Mouse (Mus musculus): Measurements from ENCODE around the gene Prrt2. TPM values are rescaled to one million over a fixed set of nuclear protein-coding genes. Genes with fewer than 3 reads are reported as not detected.
A peak's percentile ranks its signal among the peaks of the same experiment; 100 is the strongest.

Gene Prrt2
- polyA plus RNA-seq, 1 experiment from 2014 or later = 62.4 TPM

- H3K27ac ChIP-seq (replicated peaks) = no peak overlapping the region
- H3K4me1 ChIP-seq (replicated peaks) = peaks cover 22% of the 10 kb centered on the region
- peaks cover 27% of the 10 kb centered on the region for H3K36me3 ChIP-seq
- no peak overlapping the region for H3K9ac ChIP-seq
- no peak overlapping the region for H3K4me2 ChIP-seq
- H3K9me3 ChIP-seq = no peaks in the 10 kb centered on the region
- no peak for ATAC-seq (ENCODE audit: low FRiP score, low read depth)
- 98% methylated on average over 2 of the region's 2 CpGs for WGBS
- H3K4me3 ChIP-seq = no peak overlapping the region
- H3K27me3 ChIP-seq = no peaks in the 10 kb centered on the region
Observed at GRCm38 (mm10) chr7:127011051-127011450, 10.0 kb downstream of the Prrt2 start.

DNA sequence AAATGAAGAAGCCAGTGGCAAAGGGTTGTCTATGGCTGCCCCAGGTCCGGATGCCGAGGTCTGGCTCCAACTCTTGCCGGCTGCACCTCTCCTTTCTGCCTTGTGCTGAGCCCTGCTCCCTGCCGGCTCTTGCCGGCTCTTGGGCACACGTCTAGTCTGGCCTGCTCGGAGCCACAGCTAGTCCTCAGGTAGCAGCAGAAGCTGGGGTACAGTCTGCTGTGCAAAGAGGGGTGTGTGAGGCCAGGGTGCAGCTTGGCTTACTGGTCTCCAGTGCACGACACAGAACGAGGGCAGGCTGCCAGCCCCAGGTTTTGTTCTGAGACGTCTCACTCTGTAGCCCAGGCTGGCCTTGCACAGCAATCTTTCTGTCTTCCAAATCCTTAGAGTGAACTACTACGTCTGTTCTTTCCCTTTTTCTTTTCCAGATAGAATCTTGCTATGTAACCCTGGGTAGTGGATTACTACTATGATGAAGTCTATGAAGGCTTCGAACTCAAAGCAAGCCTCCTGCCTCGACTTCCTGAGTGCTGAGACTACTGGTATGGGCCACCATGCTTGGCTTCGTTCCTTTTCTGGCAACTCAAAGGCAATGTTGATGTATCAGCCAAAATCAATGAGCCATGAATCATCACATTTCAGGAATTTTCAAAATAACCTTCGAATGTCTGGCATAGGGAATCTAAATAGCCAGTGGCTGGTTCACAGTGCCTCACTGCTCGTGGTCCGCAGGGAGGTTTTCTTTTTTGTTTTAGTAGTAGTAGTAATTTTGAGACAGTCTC is 11.5 kb downstream of the Prrt2 start:
- Histone ChIP-seq H3K27ac (replicated peaks) (no peak overlapping the region), H3K9me3 (no peaks in the 10 kb centered on the region), H3K36me3 (peaks cover 17% of the 10 kb centered on the region), H3K4me2 (no peak overlapping the region), H3K4me3 (no peak overlapping the region), H3K9ac (no peak overlapping the region), H3K27me3 (no peaks in the 10 kb centered on the region), H3K4me1 (replicated peaks) (peaks cover 7% of the 10 kb centered on the region)
- ATAC-seq (ENCODE audit: low FRiP score, low read depth) = no peak
- WGBS = 86% methylated on average over 17 of the region's 17 CpGs

GRCm38 (mm10) chr7:127008239-127009019 is 12.6 kb downstream of the Prrt2 start:
- H3K4me1 ChIP-seq (replicated peaks) = no peaks in the 10 kb centered on the region
- no peaks in the 10 kb centered on the region for H3K27me3 ChIP-seq
- H3K4me3 ChIP-seq = no peak overlapping the region
- H3K27ac ChIP-seq (replicated peaks) = peak overlapping the region; percentile 23; the same call in 1 of the 2 replicates
- H3K36me3 ChIP-seq = peaks cover 6% of the 10 kb centered on the region; the same call in 1 of the 2 replicates
- H3K9ac ChIP-seq = no peak overlapping the region
- H3K4me2 ChIP-seq = no peak overlapping the region
- no peaks in the 10 kb centered on the region for H3K9me3 ChIP-seq
- 57% methylated on average over 9 of the region's 9 CpGs for WGBS
- peak; percentile 72 for ATAC-seq (ENCODE audit: low FRiP score, low read depth)

- no peak for ATAC-seq (ENCODE audit: low FRiP score, low read depth)
- WGBS = 88% methylated on average over 6 of the region's 6 CpGs
- no peak overlapping the region for H3K27ac ChIP-seq (replicated peaks)
Observed at GRCm38 (mm10) chr7:127007313-127008024, 13.5 kb downstream of the Prrt2 start.

DNA sequence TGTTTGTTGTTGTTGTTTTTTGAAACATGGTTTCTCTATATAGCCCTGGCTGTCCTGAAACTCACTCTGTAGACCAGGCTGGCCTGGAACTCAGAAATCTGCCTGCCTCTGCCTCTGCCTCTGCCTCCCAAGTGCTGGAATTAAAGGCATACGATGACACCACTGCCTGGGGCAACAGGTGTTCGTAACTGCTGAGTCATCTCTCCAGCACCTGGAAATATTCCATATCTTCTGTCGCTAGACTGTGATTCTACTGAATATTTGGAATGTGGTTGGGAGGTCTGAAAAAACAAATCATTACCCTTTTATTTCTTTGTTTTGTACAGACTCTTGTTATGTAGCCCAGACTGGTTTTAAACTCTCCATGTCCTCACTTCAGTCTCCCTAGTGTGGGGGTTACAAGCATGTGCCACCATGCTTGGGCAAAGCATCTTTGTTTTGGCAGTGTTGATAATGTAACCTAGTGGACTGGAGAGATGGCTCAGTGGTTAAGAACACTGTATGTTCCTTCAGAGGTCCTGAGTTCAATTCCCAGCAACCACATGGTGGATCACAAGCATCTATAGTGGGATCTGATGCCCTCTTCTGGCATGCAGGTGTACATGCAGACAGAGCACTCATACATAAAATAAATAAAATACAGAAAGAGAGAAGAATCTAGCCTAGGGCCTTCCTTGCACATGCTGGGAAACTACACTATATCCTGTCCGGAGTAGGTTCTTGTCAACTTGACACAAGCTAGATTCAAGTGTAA is 16.7 kb downstream of the Prrt2 start:
- no peak for ATAC-seq (ENCODE audit: low FRiP score, low read depth)
- Histone ChIP-seq H3K27ac (replicated peaks) (no peak overlapping the region), H3K4me1 (replicated peaks) (no peaks in the 10 kb centered on the region), H3K9ac (no peak overlapping the region), H3K4me3 (no peak overlapping the region), H3K4me2 (no peak overlapping the region), H3K27me3 (no peaks in the 10 kb centered on the region), H3K36me3 (no peaks in the 10 kb centered on the region), H3K9me3 (no peaks in the 10 kb centered on the region)
- 86% methylated on average over 4 of the region's 4 CpGs for WGBS

More at GRCm38 (mm10) chr7:127007313-127008024, 13.5 kb downstream of the Prrt2 start:
- no peaks in the 10 kb centered on the region for H3K27me3 ChIP-seq
- no peak overlapping the region for H3K9ac ChIP-seq
- H3K36me3 ChIP-seq = 0 out of 2 replicates have a peak, but pooled peaks cover 2% of the 10 kb centered on the region
- H3K4me1 ChIP-seq (replicated peaks) = no peaks in the 10 kb centered on the region
- H3K9me3 ChIP-seq = no peaks in the 10 kb centered on the region
- no peak overlapping the region for H3K4me3 ChIP-seq
- H3K4me2 ChIP-seq = no peak overlapping the region

GRCm38 (mm10) chr7:127003620-127004019 is 17.4 kb downstream of the Prrt2 start:
- no peaks in the 10 kb centered on the region for H3K36me3 ChIP-seq
- H3K9me3 ChIP-seq = no peaks in the 10 kb centered on the region
- no peak overlapping the region for H3K27ac ChIP-seq (replicated peaks)
- WGBS = 89% methylated on average over 5 of the region's 5 CpGs
- H3K27me3 ChIP-seq = no peaks in the 10 kb centered on the region
- H3K4me2 ChIP-seq = no peak overlapping the region
- H3K9ac ChIP-seq = no peak overlapping the region
- H3K4me3 ChIP-seq = no peak overlapping the region
- no peaks in the 10 kb centered on the region for H3K4me1 ChIP-seq (replicated peaks)
- no peak for ATAC-seq (ENCODE audit: low FRiP score, low read depth)

- Histone ChIP-seq H3K4me1 (replicated peaks) (no peaks in the 10 kb centered on the region), H3K9ac (no peak overlapping the region), H3K36me3 (peaks cover 4% of the 10 kb centered on the region; the same call in 1 of the 2 replicates), H3K4me3 (no peak overlapping the region), H3K27ac (replicated peaks) (no peak overlapping the region), H3K9me3 (no peaks in the 10 kb centered on the region), H3K27me3 (no peaks in the 10 kb centered on the region), H3K4me2 (no peak overlapping the region)
- no peak for ATAC-seq (ENCODE audit: low FRiP score, low read depth)
- WGBS = 88% methylated on average over 10 of the region's 10 CpGs
Observed at GRCm38 (mm10) chr7:126999568-126999967, 21.4 kb downstream of the Prrt2 start.

DNA sequence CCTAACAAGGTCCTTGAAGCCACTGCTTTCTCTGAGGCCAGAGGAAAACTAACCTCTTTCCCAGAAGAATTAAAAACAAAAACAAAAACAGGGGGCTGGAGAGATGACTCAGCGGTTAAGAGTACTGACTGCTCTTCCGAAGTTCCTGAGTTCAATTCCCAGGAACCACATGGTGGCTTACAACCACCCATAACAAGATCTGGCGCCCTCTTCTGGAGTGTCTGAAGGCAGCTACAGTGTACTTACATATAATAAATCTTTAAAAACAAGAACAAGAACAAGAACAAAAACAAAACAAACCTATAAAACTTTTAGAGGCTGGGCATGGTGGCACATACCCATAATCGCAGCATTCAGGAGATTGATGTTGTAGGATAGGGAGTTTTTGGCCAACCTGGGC is 24.6 kb downstream of the Prrt2 start:
- Histone ChIP-seq H3K9me3 (no peaks in the 10 kb centered on the region), H3K4me1 (replicated peaks) (no peaks in the 10 kb centered on the region), H3K4me2 (no peak overlapping the region), H3K4me3 (no peak overlapping the region), H3K27ac (replicated peaks) (no peak overlapping the region), H3K27me3 (no peaks in the 10 kb centered on the region), H3K36me3 (peaks cover 4% of the 10 kb centered on the region; the same call in 1 of the 2 replicates), H3K9ac (no peak overlapping the region)
- no peak for ATAC-seq (ENCODE audit: low FRiP score, low read depth)
- WGBS = 87% methylated on average over 4 of the region's 4 CpGs

- Histone ChIP-seq H3K4me3 (no peak overlapping the region), H3K9ac (no peak overlapping the region), H3K36me3 (no peaks in the 10 kb centered on the region), H3K4me2 (no peak overlapping the region), H3K27me3 (no peaks in the 10 kb centered on the region), H3K9me3 (no peaks in the 10 kb centered on the region), H3K27ac (replicated peaks) (no peak overlapping the region), H3K4me1 (replicated peaks) (no peaks in the 10 kb centered on the region)
- WGBS = 66% methylated on average over 8 of the region's 8 CpGs
- no peak for ATAC-seq (ENCODE audit: low FRiP score, low read depth)
Observed at GRCm38 (mm10) chr7:126988816-126989215, 32.2 kb downstream of the Prrt2 start.

- WGBS = 53% methylated on average over 9 of the region's 9 CpGs
Observed at GRCm38 (mm10) chr7:126986319-126986718, 34.7 kb downstream of the Prrt2 start.

DNA sequence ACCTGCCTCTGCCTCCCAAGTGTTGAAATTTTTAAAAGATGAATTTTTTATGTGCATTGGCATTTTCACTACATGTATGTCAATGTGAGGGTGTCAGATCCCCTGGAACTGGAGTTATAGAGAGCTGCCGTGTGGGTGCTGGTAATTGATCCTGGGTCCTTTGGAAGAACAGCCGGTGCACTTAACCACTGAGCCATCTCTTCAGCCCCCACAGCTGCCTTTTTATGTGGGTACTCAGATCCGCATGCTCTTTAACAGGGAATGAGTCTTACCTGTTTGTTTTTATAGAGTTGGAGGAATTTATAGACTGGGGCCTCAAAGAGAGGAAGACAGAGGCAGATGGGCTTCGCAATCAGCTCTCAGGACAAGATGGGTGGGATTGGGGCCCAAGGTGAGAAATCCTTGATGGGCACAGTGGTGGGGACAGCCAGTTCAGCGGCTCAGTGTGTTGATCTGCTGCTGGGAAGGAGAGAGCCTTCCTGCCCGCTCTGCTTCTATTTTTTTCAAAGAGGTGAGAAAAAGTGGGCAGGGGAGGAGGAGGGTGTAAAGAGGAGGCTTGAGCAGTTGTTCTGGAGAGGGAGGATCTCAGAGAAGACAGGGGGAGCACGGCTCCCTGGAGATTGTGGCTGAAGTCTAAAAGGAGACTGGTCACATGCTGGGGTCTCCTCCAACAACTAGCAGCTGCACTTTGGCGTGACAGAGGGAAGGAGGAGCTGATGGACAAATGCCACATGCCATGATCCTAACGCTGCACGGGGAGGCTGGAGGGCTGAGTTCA is 36.2 kb downstream of the Prrt2 start:
- H3K9ac ChIP-seq = no peak overlapping the region
- no peaks in the 10 kb centered on the region for H3K27me3 ChIP-seq
- H3K9me3 ChIP-seq = no peaks in the 10 kb centered on the region
- H3K36me3 ChIP-seq = peaks cover 12% of the 10 kb centered on the region; the same call in 1 of the 2 replicates
- H3K4me3 ChIP-seq = no peak overlapping the region
- no peak overlapping the region for H3K4me2 ChIP-seq
- 65% methylated on average over 10 of the region's 10 CpGs for WGBS
- no peak for ATAC-seq (ENCODE audit: low FRiP score, low read depth)
- H3K4me1 ChIP-seq (replicated peaks) = no peaks in the 10 kb centered on the region
- no peak overlapping the region for H3K27ac ChIP-seq (replicated peaks)

More at GRCm38 (mm10) chr7:126986319-126986718, 34.7 kb downstream of the Prrt2 start:
- Histone ChIP-seq H3K36me3 (0 out of 2 replicates have a peak, but pooled peaks cover 1% of the 10 kb centered on the region), H3K27ac (replicated peaks) (no peak overlapping the region), H3K4me2 (no peak overlapping the region), H3K27me3 (no peaks in the 10 kb centered on the region), H3K4me3 (no peak overlapping the region), H3K9ac (no peak overlapping the region), H3K9me3 (no peaks in the 10 kb centered on the region), H3K4me1 (replicated peaks) (no peaks in the 10 kb centered on the region)
- no peak for ATAC-seq (ENCODE audit: low FRiP score, low read depth)
